Comparison of ENCODE assay signal across 21 mouse cellular contexts in the genomic region with DNA sequence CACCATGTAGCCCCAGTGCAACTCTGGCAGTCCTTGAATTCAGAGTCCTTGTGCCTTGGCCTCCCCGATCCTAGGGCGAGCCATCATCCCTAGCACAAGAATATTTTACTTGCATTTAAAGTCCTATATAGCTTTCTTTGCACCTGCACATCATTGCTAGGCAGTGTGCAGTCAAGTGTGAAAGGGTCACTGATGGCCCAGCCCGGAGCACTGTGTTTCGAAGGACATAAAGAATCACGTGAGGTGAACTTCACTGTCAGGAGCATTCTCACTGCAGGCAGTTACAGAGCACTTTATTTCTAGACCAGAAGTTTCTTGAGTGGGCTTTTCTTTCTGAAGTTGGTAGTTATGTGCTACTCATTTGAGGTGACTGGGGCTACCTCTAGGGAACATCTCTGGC. TPM values are rescaled to one million over a fixed set of nuclear protein-coding genes. Genes with fewer than 3 reads are reported as not detected.
DNase-seq lines count a peak whose midpoint lies in the region; ATAC-seq lines count a peak whose summit lies in the region.
"Had no signal": no experiment of that assay in that cellular context is flagged by ENCODE, and none has a peak within 500 bp of the region (broad histone marks: within the 10 kb centered on the region; RNA-seq: fewer than 3 reads in every experiment).

No protein-coding gene starts in this region.

- H3K36me3 ChIP-seq in kidney, embryonic 14.5 days (ENCODE audit: control insufficient read depth, insufficient read depth, low read length): no peaks in the 10 kb centered on the region
- H3K36me3 ChIP-seq: embryonic facial prominence, embryonic 12.5 days; forebrain, embryonic 15.5 days; heart, embryonic 15.5 days; hindbrain, embryonic 13.5 days had no signal

- no peak overlapping the region for H3K4me3 ChIP-seq in kidney, embryonic 14.5 days (ENCODE audit: low read length)
- H3K4me3 ChIP-seq: embryonic facial prominence, embryonic 12.5 days; forebrain, embryonic 15.5 days; heart, embryonic 15.5 days; hindbrain, embryonic 13.5 days had no signal

- no peak overlapping the region for H3K4me2 ChIP-seq in kidney, embryonic 14.5 days (replicated peaks; ENCODE audit: low read depth, low read length)
- H3K4me2 ChIP-seq: embryonic facial prominence, embryonic 12.5 days; forebrain, embryonic 15.5 days; heart, embryonic 11.5 days; heart, embryonic 15.5 days; hindbrain, embryonic 13.5 days had no signal

- 46% methylated on average over 5 of the region's 5 CpGs for WGBS in kidney, embryonic 14.5 days

- H3K27me3 ChIP-seq in kidney, embryonic 14.5 days (ENCODE audit: control insufficient read depth, insufficient read depth, low read length): no peaks in the 10 kb centered on the region
- H3K27me3 ChIP-seq: embryonic facial prominence, embryonic 12.5 days; forebrain, embryonic 15.5 days; heart, embryonic 15.5 days; hindbrain, embryonic 13.5 days had no signal

- no peaks in the 10 kb centered on the region for H3K9me3 ChIP-seq in kidney, embryonic 14.5 days (ENCODE audit: control insufficient read depth, low read length)
- H3K9me3 ChIP-seq: embryonic facial prominence, embryonic 12.5 days; forebrain, embryonic 15.5 days; heart, embryonic 15.5 days; hindbrain, embryonic 13.5 days had no signal

- DNase-seq in embryo, embryonic 10.5 days (ENCODE audit: low spot score): peak; percentile 16
- DNase-seq in embryo, embryonic 9.5 days (ENCODE audit: extremely low spot score): no peak
- no peak for DNase-seq in kidney, adult 9 months
- DNase-seq in retina, postnatal 1 day: peak; percentile 17
- DNase-seq in retina, embryonic 14.5 days (ENCODE audit: low spot score): no peak
- DNase-seq: adrenal gland, adult 2 months; adrenal gland, postnatal 25 days; cerebellum, adult 2 months; cerebellum, postnatal 10 days; embryo, embryonic 11 days; gastrocnemius, postnatal 36 days; heart, adult 18-20 months; heart, postnatal 14 days had no signal

- no peak overlapping the region for H3K9ac ChIP-seq in kidney, embryonic 14.5 days (ENCODE audit: low read depth, low read length)
- H3K9ac ChIP-seq: embryonic facial prominence, embryonic 12.5 days; forebrain, embryonic 15.5 days; heart, embryonic 15.5 days; hindbrain, embryonic 13.5 days had no signal

- no peak overlapping the region for H3K27ac ChIP-seq in kidney, embryonic 14.5 days (ENCODE audit: low read depth, low read length)
- H3K27ac ChIP-seq: embryonic facial prominence, embryonic 12.5 days; forebrain, embryonic 15.5 days; heart, embryonic 15.5 days; hindbrain, embryonic 13.5 days had no signal

- 0 out of 2 replicates have a peak, but pooled peaks have one; percentile 20 for ATAC-seq in kidney, embryonic 14.5 days (ENCODE audit: low FRiP score, low TSS enrichment)
- ATAC-seq in monocyte, adult 5-6 weeks (replicated peaks; ENCODE audit: insufficient number of reproducible peaks, low FRiP score, low TSS enrichment, poor library complexity, severe bottlenecking): no peak
- ATAC-seq: forebrain, embryonic 15.5 days had no signal

- peaks cover 21% of the 10 kb centered on the region; the same call in 1 of the 2 replicates for H3K4me1 ChIP-seq in kidney, embryonic 14.5 days (ENCODE audit: control insufficient read depth, insufficient read depth, low read length)
- H3K4me1 ChIP-seq: forebrain, embryonic 15.5 days had no signal

RNA-seq across cellular contexts. Expression of a gene that starts 8.4 kb away (rescaled TPM):
- 9.1 and 16.1 TPM in 2 replicates for polyA plus RNA-seq in kidney, embryonic 14.5 days (2014; fragmentation: Nextera tagmentation; extraction: Ambion mirVana)
- 24.9 to 45.0 TPM (median 31.7 TPM) in 3 replicates for total RNA-seq in monocyte, adult 5-6 weeks (2017)

RNA-seq across cellular contexts. Expression of a gene that starts 54.3 kb away (rescaled TPM):
- 214 and 228 TPM in 2 replicates for polyA plus RNA-seq in kidney, embryonic 14.5 days (2014; fragmentation: Nextera tagmentation; extraction: Ambion mirVana)
- 316 to 442 TPM (median 424 TPM) in 3 replicates for total RNA-seq in monocyte, adult 5-6 weeks (2017)

RNA-seq across cellular contexts. Expression of a gene that starts 55.6 kb away (rescaled TPM):
- polyA plus RNA-seq in kidney, embryonic 14.5 days (2014; fragmentation: Nextera tagmentation; extraction: Ambion mirVana): 0.13 and 0.34 TPM in 2 replicates
- 0.10 TPM in 1 of 3 replicates, not detected in the others for total RNA-seq in monocyte, adult 5-6 weeks (2017)
- polyA plus RNA-seq: forebrain, embryonic 11.5 days had no signal

Comparison
In these comparisons a context has a peak if more than half of its experiments do, and no peak if none do; other contexts are left out.
1. DNase-seq: peak in embryo, embryonic 10.5 days (single experiment) and retina, postnatal 1 day (single experiment); none in embryo, embryonic 9.5 days (single experiment), kidney, adult 9 months (single experiment) and retina, embryonic 14.5 days (single experiment).